Comparison of ENCODE assay signal across 26 mouse cellular contexts in the genomic region with DNA sequence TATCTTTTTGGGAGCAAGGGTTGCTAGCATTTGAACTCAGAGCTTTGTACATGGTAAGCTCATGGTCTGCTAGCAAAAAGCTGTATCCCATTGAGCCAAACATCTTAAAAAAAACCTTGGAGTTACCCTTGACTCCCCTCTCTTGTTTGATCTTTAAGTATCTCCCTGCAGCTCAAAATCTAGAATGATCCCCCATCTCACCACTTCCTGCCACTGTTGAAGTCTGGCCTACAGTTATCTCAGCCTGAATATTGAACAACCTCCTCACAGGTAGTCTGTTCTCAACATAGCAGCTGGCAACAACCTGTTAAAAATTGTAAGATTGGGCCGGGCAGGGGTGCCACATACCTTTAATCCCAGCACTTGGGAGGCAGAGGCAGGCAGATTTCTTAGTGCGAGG. TPM values are rescaled to one million over a fixed set of nuclear protein-coding genes. Genes with fewer than 3 reads are reported as not detected.
"Had no signal": no experiment of that assay in that cellular context is flagged by ENCODE, and none has a peak within 500 bp of the region (broad histone marks: within the 10 kb centered on the region; RNA-seq: fewer than 3 reads in every experiment).

No protein-coding gene starts in this region.

- ATAC-seq: hindbrain, embryonic 16.5 days; intestine, embryonic 15.5 days; intestine, postnatal 0 days had no signal

- DNase-seq: gastrocnemius, adult 2 months; gastrocnemius, postnatal 10 days; gastrocnemius, postnatal 25 days; heart, adult 18-20 months; heart, postnatal 10 days; heart, postnatal 4 days; kidney, adult 18-20 months; kidney, adult 8-10 months; kidney, postnatal 14 days; kidney, postnatal 36 days; layer of hippocampus, adult 9-11 months; layer of hippocampus, postnatal 36 days; liver; liver, embryonic 13.5 days had no signal

RNA-seq across cellular contexts. Expression of a gene that starts 54.0 kb away (rescaled TPM):
- polyA plus RNA-seq: heart, embryonic 10.5 days; heart, embryonic 12.5 days; heart, embryonic 14.5 days; heart, embryonic 16.5 days; hindbrain, embryonic 10.5 days; kidney, postnatal 0 days; limb, embryonic 10.5 days; limb, embryonic 12.5 days; liver, embryonic 11.5 days; liver, embryonic 13.5 days had no signal
